Mouse (Mus musculus) limb, embryonic 10.5 days (tissue): ENCODE measurements at regions not wholly inside any gene's neighbourhood (a gene's known extent, or its start where the extent isn't known, plus 50 kb on each side); places are given as distances from the start of the nearest gene placed in this dataset.

Experiments
- DNase-seq: peaks from one replicate; pipeline ENCODE4 v3.0.0-alpha.2; 2017; ENCODE audit warnings: low spot score
- H3K27ac ChIP-seq: fragments of 300-500 bp; sonication (generic); 2 replicates; pipeline ENCODE4 v1.5.1; 2016; ENCODE audit warnings: mild to moderate bottlenecking
- H3K27me3 ChIP-seq: fragments of 300-500 bp; sonication (generic); 2 replicates; pipeline ENCODE4 v1.6.1; 2016; ENCODE audit warnings: low read depth, mild to moderate bottlenecking; ENCODE audit not compliant: poor library complexity, severe bottlenecking
- H3K36me3 ChIP-seq: fragments of 300-500 bp; sonication (generic); 2 replicates; pipeline ENCODE4 v1.6.1; 2016; ENCODE audit warnings: mild to moderate bottlenecking, moderate library complexity
- H3K4me1 ChIP-seq: fragments of 300-500 bp; sonication (generic); 2 replicates; pipeline ENCODE4 v1.6.1; 2016
- H3K4me3 ChIP-seq: fragments of 300-500 bp; sonication (generic); 2 replicates; pipeline ENCODE4 v1.5.1; 2016; ENCODE audit warnings: mild to moderate bottlenecking, moderate library complexity
- H3K9me3 ChIP-seq: fragments of 300-500 bp; sonication (generic); replicated peaks from 2 replicates; pipeline ENCODE4 v1.6.1; 2016; ENCODE audit warnings: mild to moderate bottlenecking
- WGBS: fragments of 180-500 bp; shearing (Covaris S2); methylation state at CpG from one replicate; pipeline ENCODE4 v1.1.7; 2016; 5-methylcytosine and 5-hydroxymethylcytosine counted together

DNA sequence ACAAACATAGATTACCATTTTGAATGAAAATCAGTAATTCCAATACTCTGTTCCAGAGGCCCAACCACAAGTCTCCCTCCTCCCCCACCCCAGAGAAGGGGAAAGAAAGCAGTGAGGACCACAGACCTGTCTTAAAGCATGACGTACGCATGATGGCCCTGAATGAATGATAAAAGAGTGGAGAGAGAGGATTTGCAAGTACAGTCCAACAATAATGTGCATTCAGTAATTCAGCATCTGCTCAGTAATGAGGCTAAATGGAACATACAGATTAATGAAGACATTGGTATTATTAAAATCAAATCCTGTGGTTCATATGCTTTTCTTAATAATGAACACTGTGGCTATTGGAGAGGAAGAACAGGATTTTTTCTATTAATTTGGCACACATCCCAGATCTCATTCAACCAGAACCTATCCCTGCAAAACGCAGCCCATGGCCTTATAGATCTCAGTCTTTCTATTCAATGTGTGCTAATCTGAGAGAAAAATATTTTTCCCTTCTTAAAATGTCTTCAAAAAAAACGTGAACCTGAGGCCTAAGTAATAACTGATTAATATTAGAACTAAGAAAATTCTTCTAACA is 430.7 kb upstream of the Tbc1d2b start:
- H3K4me3 ChIP-seq = no peak overlapping the region
- H3K27me3 ChIP-seq = no peaks in the 10 kb centered on the region
- H3K27ac ChIP-seq = no peak overlapping the region
- no peaks in the 10 kb centered on the region for H3K4me1 ChIP-seq
- no peaks in the 10 kb centered on the region for H3K9me3 ChIP-seq
- no peak for DNase-seq
- no peaks in the 10 kb centered on the region for H3K36me3 ChIP-seq
- 81% methylated on average over 4 of the region's 4 CpGs for WGBS

DNA sequence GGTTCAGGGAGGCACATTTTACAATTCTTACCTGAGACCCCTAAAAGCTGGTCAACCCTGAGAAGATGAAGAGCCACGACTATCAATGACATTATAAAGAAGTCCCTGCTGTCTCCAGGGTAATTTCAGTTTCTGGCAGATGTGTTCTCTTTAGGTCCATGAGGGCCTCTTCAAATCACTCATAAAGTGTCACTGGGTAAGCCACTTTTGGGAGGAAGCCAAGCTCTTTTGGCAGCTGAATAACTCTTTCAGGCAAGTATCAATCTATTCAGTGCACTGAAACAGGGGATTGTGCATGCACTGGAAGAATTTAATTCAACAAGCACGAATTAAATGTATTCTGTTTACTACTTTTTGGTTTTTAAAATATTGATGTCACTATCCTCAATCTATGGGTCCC is 443.1 kb upstream of the Tbc1d2b start:
- Histone ChIP-seq H3K36me3 (no peaks in the 10 kb centered on the region), H3K27ac (no peak overlapping the region), H3K4me3 (no peak overlapping the region), H3K4me1 (no peaks in the 10 kb centered on the region), H3K9me3 (no peaks in the 10 kb centered on the region), H3K27me3 (no peaks in the 10 kb centered on the region)
- DNase-seq = no peak
- 68% methylated on average over 2 of the region's 2 CpGs for WGBS

DNA sequence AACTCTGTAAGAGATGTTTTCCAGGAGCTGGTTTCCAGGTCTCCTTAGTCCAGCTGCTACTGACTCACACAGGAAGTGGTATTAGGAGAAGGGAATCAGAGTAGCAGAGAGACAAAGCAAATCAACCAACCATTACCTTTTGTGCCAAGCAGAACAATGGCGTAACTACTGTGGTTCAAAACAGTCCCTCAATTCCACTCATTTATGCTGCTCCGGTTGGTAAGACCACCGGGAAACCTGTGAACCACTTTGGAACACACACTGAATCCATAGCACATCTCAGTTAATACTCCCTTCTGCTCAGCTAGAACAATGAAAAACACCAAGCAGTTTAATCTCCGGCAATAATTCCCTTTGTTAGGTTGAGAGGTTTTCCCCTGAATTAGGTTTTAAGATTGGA is 460.8 kb upstream of the Tbc1d2b start:
- no peaks in the 10 kb centered on the region for H3K36me3 ChIP-seq
- H3K27ac ChIP-seq = no peak overlapping the region
- H3K9me3 ChIP-seq = no peaks in the 10 kb centered on the region
- no peak overlapping the region for H3K4me3 ChIP-seq
- no peaks in the 10 kb centered on the region for H3K4me1 ChIP-seq
- H3K27me3 ChIP-seq = no peaks in the 10 kb centered on the region
- no peak for DNase-seq
- WGBS = 87% methylated on average over 4 of the region's 4 CpGs

DNA sequence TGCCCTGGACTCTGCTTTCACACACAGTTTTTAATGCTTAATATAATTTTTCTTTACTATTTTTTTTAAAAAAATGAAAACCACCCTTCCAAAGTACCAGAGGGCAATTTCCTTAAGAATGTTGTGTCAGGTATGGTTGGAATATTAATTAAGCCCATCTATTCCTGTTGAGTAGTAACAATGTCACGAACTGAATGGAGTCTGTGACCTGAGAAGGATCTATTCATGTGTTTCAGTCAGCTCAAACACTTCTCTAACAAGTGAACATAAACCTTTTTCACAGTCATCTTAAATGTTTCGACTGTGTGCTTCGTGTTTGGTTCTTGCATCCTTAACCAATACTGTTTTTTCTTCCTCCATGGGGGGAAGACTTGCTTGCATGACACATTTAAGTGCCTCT is 486.6 kb upstream of the Tbc1d2b start:
- Histone ChIP-seq H3K9me3 (no peaks in the 10 kb centered on the region), H3K4me1 (no peaks in the 10 kb centered on the region), H3K27me3 (no peaks in the 10 kb centered on the region), H3K27ac (no peak overlapping the region), H3K36me3 (no peaks in the 10 kb centered on the region), H3K4me3 (no peak overlapping the region)
- DNase-seq = no peak
- 88% methylated on average over 3 of the region's 3 CpGs for WGBS

DNA sequence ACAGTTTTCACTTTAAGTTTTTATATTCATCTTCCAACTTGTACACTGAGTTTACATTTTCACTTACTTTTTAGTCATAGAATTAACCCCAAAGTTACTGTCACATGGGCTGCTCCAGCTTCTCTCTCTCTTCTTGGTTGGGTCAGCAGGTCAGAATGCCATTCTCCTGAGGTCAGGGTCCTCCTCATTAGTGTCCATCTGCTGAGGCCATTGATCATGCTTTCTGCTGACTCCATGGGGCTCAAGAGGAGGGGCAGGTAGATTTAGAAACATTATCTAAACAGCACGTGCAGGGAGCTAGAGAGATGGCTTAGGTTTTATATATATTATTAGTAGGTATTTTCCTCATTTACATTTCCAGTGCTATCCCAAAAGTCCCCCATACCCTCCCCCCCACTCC is 503.7 kb upstream of the Tbc1d2b start:
- no peak overlapping the region for H3K4me3 ChIP-seq
- DNase-seq = no peak
- WGBS = 24% methylated on average over 1 of the region's 1 CpGs
- no peak overlapping the region for H3K27ac ChIP-seq
- H3K27me3 ChIP-seq = no peaks in the 10 kb centered on the region
- no peaks in the 10 kb centered on the region for H3K36me3 ChIP-seq
- no peaks in the 10 kb centered on the region for H3K9me3 ChIP-seq
- H3K4me1 ChIP-seq = no peaks in the 10 kb centered on the region

DNA sequence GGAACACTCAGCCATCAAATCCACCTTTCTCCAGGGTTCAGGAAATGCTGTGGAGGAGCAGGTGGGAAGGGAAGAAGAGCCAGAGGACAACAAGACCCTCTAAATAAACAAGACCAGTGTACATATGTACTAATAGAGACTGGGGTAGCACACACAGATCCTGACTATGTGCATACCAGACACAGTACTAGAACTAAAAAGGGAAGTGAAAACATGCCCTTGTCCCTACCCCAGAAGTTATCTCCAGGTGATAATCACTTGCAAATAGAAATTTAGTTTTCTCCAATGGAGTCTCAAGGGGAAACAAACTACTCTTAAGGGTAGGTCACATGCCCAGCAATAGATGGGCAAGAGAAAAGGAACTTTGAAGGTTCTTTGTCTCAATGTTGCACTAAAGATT is 518.9 kb upstream of the Tbc1d2b start:
- no peaks in the 10 kb centered on the region for H3K4me1 ChIP-seq
- no peak overlapping the region for H3K27ac ChIP-seq
- DNase-seq = no peak
- no peaks in the 10 kb centered on the region for H3K36me3 ChIP-seq
- no peaks in the 10 kb centered on the region for H3K9me3 ChIP-seq
- H3K27me3 ChIP-seq = no peaks in the 10 kb centered on the region
- H3K4me3 ChIP-seq = no peak overlapping the region

DNA sequence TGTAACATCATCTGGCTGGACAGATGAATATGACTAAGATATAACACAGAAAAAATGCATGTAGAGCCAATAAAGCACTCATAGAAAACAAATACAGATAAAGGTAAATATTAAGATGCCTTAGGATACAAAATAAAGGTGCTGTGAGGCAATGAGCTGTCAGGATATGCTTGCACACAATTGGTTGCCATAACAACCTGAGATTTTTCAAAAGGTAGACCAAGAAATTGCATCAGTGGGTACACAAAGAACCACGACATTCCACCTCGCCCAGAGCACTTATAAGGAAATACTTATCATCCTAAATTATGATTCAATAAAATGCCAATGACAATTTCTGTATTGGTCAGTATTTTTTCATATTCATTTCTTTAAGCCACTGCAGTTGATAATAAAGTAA is 521.3 kb upstream of the Tbc1d2b start:
- DNase-seq = no peak
- 89% methylated on average over 2 of the region's 2 CpGs for WGBS
- Histone ChIP-seq H3K9me3 (no peaks in the 10 kb centered on the region), H3K27me3 (no peaks in the 10 kb centered on the region), H3K27ac (no peak overlapping the region), H3K4me3 (no peak overlapping the region), H3K36me3 (no peaks in the 10 kb centered on the region), H3K4me1 (no peaks in the 10 kb centered on the region)

DNA sequence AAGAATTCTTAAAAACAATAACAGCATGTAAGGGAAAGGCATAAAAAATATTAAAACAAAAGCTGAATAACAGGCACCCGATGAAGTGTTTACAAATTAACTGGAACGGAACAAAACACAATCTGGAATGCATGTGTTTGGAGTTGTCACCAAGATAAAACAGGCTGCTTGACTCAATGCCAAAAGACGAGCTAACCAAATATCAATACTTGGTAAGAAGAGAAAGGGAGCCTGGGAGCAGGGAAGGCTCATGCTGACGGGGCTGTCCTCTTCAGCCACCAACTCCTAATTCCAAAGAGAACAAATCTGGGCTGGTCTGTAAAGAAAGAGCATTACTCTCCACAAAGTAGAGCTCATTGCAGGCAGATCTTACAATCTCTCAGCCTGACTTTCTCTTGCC is 545.4 kb upstream of the Zic4 start:
- 79% methylated on average over 4 of the region's 4 CpGs for WGBS
- H3K27me3 ChIP-seq = no peaks in the 10 kb centered on the region
- no peak overlapping the region for H3K27ac ChIP-seq
- H3K4me3 ChIP-seq = no peak overlapping the region
- H3K9me3 ChIP-seq = no peaks in the 10 kb centered on the region
- H3K4me1 ChIP-seq = no peaks in the 10 kb centered on the region
- DNase-seq = no peak
- no peaks in the 10 kb centered on the region for H3K36me3 ChIP-seq

DNA sequence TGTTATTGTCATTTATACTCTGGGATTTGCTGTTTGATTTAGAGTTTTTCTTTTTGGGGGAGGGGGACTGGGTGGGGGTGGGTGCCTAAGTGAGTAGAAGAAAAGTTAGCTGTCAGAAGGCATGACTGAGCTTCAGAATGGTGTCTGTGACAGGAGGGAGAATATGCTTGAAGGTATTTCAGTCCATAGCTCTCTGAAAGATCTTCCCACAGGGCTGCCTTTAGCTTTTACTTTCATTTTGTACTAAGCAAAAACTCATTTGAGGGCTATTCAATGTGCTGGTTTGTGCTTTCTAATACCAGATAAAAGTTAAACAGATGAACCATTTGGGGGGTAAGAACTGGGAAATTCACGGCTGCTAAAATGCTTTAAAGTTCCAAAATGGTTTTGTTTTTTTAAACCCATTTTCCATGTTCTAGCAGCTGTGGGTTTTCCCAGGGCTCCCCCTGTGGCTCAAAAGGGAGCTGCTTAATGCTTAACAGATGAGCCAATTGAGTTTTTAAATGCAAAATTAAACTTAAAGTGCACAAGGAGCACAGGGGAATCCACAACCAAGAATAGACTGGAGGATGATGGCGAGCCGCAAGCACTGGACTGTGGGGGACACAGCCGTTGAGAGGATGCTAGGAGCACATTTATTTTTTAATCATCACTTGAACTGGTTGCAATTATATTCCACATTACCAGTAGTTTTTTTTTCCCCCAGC is 538.5 kb upstream of the Zic4 start:
- no peak for DNase-seq

DNA sequence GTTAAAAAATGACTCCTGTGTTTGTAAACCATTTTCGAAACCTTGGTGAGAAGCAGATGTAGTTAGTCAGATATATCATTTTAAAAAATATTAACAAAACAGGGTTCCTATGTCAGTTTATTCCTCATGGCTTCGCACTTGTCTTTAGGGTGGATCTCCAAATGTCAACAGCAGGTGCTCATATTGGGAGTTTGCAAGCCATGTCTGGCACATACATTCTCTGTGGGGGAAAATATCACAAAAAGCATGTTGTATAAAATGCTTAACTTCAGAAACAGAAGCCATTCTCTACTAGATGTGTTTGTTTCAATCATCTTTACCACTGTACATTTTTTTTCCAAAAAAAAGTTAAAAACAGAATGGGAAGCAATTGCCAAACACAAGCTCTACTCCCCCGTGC is 534.7 kb upstream of the Zic4 start:
- H3K27me3 ChIP-seq = no peaks in the 10 kb centered on the region
- H3K9me3 ChIP-seq = no peaks in the 10 kb centered on the region
- H3K27ac ChIP-seq = no peak overlapping the region
- H3K4me3 ChIP-seq = no peak overlapping the region
- DNase-seq = no peak
- H3K36me3 ChIP-seq = no peaks in the 10 kb centered on the region
- WGBS = 88% methylated on average over 3 of the region's 3 CpGs
- H3K4me1 ChIP-seq = no peaks in the 10 kb centered on the region

More for the DNA sequence above, 538.5 kb upstream of the Zic4 start:
- Histone ChIP-seq H3K4me1 (no peaks in the 10 kb centered on the region), H3K27ac (no peak overlapping the region), H3K36me3 (no peaks in the 10 kb centered on the region), H3K9me3 (no peaks in the 10 kb centered on the region), H3K27me3 (no peaks in the 10 kb centered on the region), H3K4me3 (no peak overlapping the region)
- WGBS = 80% methylated on average over 4 of the region's 4 CpGs

DNA sequence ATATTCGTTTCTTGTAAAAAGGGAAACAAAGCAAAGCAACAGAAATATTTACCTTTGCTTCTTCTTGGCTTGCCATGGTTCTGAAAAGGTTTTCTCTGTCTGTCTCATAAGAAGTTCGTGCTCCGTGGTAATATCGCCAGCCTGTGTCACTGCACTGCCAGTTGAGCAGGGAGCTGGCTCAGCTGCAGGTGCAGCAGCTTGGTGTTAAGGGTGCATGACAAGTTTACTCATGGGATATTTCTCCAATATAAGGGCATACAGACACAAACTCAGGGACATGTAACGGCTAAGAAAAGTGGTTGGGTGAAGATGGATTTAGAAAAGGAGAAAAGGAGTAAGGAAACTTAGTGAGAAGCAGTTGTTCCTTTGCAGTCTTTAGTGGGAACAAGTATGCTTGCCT is 533.5 kb upstream of the Zic4 start:
- no peak overlapping the region for H3K27ac ChIP-seq
- H3K27me3 ChIP-seq = no peaks in the 10 kb centered on the region
- no peaks in the 10 kb centered on the region for H3K4me1 ChIP-seq
- H3K9me3 ChIP-seq = no peaks in the 10 kb centered on the region
- WGBS = 73% methylated on average over 5 of the region's 5 CpGs
- DNase-seq = no peak
- no peak overlapping the region for H3K4me3 ChIP-seq
- H3K36me3 ChIP-seq = no peaks in the 10 kb centered on the region

DNA sequence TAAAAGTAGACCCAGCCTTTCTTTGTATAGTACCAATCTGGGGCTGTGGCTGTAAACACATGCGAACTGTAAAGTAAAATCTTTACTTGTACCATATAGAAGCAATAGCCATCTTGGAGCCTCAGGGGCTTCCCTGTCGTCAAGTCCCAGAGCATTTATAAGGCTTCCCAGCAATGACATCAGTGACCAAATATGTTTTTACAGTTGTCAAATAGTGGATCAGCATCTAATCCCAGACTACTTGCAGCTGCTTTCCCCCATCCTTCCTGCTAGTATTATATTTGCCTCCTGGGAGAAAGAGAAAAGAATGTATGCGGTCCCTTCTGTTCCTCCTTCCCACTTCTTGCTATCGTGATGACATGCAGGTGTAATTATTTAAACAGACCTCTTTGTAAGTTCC is 531.5 kb upstream of the Zic4 start:
- Histone ChIP-seq H3K27me3 (no peaks in the 10 kb centered on the region), H3K36me3 (no peaks in the 10 kb centered on the region), H3K4me1 (no peaks in the 10 kb centered on the region), H3K9me3 (no peaks in the 10 kb centered on the region), H3K4me3 (no peak overlapping the region), H3K27ac (no peak overlapping the region)
- DNase-seq = no peak
- WGBS = 82% methylated on average over 4 of the region's 4 CpGs

DNA sequence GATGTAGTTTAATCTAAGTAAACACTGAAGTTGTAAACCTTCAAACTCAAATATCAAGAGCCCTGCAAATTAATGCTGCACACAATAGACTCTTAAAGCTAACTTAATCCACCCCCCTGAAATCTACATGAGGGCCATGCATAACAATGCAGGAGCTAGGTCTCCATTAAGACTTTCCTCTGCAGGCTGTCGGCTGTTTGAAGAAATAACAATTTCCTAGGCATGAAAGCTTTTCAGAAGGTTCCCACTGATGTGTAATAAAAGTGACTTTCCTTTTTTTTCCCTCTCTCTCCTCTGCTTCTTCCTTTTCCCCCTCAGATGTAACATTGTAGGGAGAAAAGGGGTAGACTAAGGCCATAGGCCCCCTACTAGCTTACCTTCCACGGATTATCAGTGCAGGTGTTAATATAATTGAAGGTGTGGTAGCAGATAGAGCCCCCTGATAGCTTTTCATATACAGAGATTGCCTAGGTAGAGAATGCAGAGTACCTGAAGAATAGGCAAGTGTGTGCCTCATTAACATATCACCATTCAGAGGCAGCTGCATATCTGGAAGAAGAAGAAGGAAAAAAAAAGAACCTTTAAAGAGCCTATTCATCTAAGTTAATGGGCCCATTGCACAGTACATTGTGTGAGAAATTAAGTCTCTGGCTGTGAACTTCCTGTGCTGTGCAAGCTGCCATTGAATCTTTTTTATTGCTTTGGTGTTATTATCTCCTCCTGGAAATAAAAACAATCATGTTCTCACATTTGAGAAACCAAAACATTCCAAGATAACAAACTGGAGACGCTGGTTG is 528.3 kb upstream of the Zic4 start:
- WGBS = 31% methylated on average over 3 of the region's 3 CpGs
- Histone ChIP-seq H3K27me3 (no peaks in the 10 kb centered on the region), H3K27ac (no peak overlapping the region), H3K36me3 (no peaks in the 10 kb centered on the region), H3K9me3 (no peaks in the 10 kb centered on the region), H3K4me1 (no peaks in the 10 kb centered on the region), H3K4me3 (no peak overlapping the region)
- no peak for DNase-seq
